Mouse (Mus musculus): Measurements from ENCODE around the gene Scnn1a.

GRCm38 (mm10) chr6:125345625-125346024 lies 25.2 kb downstream of the Scnn1a start:
- TF ChIP-seq CTCF (IDR thresholded peaks at IDR 0.05; ENCODE audit: borderline replicate concordance, insufficient read depth, low read depth, low read length): no peak
- no peak for TF ChIP-seq POLR2A (IDR thresholded peaks at IDR 0.05; ENCODE audit: borderline replicate concordance, insufficient read depth, low read length)

Measured in cerebellum, adult 2 months (tissue).